Mouse (Mus musculus): Measurements from ENCODE around the gene Tmbim7.
"Not testable (repeated sequence)": the region's sequence is repeated elsewhere in the genome, so short reads cannot be mapped to it uniquely, and the experiment has no call there.

Gene Tmbim7

GRCm38 (mm10) chr5:3650881-3651280 is at the start of gene Tmbim7:
Tmbim7 (plus strand) TSS chr5:3651181.
- DNase-seq (ENCODE audit: low spot score): no peak

- no peak for DNase-seq (ENCODE audit: low spot score)
These were observed 43.9 kb upstream of the Tmbim7 start for GRCm38 (mm10) chr5:3607114-3607513.

- no peak for DNase-seq (ENCODE audit: low spot score)
These were observed 41.7 kb upstream of the Tmbim7 start for GRCm38 (mm10) chr5:3609241-3609640.

GRCm38 (mm10) chr5:3611835-3612234 is 39.1 kb upstream of the Tmbim7 start:
- DNase-seq (ENCODE audit: low spot score): not testable (repeated sequence)

GRCm38 (mm10) chr5:3620486-3620885 is 30.5 kb upstream of the Tmbim7 start:
- DNase-seq (ENCODE audit: low spot score): no peak

- no peak for DNase-seq (ENCODE audit: low spot score)
These were observed 20.9 kb upstream of the Tmbim7 start for GRCm38 (mm10) chr5:3630055-3630454.

GRCm38 (mm10) chr5:3631512-3632271 is 19.3 kb upstream of the Tmbim7 start:
- DNase-seq (ENCODE audit: low spot score): no peak

- DNase-seq (ENCODE audit: low spot score): no peak
These were observed 18.7 kb upstream of the Tmbim7 start for GRCm38 (mm10) chr5:3632285-3632684.

- DNase-seq (ENCODE audit: low spot score): no peak
These were observed 17.7 kb upstream of the Tmbim7 start for GRCm38 (mm10) chr5:3633315-3633714.

GRCm38 (mm10) chr5:3633951-3634350 is 17.0 kb upstream of the Tmbim7 start:
- DNase-seq (ENCODE audit: low spot score): no peak

GRCm38 (mm10) chr5:3635286-3635685 is 15.7 kb upstream of the Tmbim7 start:
- DNase-seq (ENCODE audit: low spot score): no peak

- DNase-seq (ENCODE audit: low spot score): no peak
These were observed 6.4 kb upstream of the Tmbim7 start for GRCm38 (mm10) chr5:3644621-3645020.

- no peak for DNase-seq (ENCODE audit: low spot score)
These were observed 5.7 kb upstream of the Tmbim7 start for GRCm38 (mm10) chr5:3645326-3645725.

- no peak for DNase-seq (ENCODE audit: low spot score)
These were observed 4.4 kb upstream of the Tmbim7 start for GRCm38 (mm10) chr5:3646539-3646938.

GRCm38 (mm10) chr5:3646991-3647707 is 3.8 kb upstream of the Tmbim7 start:
- DNase-seq (ENCODE audit: low spot score): peak; percentile 23

- DNase-seq (ENCODE audit: low spot score): peak; percentile 72
These were observed 3.3 kb upstream of the Tmbim7 start for GRCm38 (mm10) chr5:3647708-3648121.

- DNase-seq (ENCODE audit: low spot score): no peak
These were observed 2.7 kb upstream of the Tmbim7 start for GRCm38 (mm10) chr5:3648206-3648848.

GRCm38 (mm10) chr5:3648849-3649210 is 2.2 kb upstream of the Tmbim7 start:
- no peak for DNase-seq (ENCODE audit: low spot score)

- DNase-seq (ENCODE audit: low spot score): no peak
These were observed 640 bp downstream of the Tmbim7 start for GRCm38 (mm10) chr5:3651621-3652020.

GRCm38 (mm10) chr5:3652903-3653575 is 2.1 kb downstream of the Tmbim7 start:
- not testable (repeated sequence) for DNase-seq (ENCODE audit: low spot score)

- no peak for DNase-seq (ENCODE audit: low spot score)
These were observed 2.8 kb downstream of the Tmbim7 start for GRCm38 (mm10) chr5:3653801-3654200.

- no peak for DNase-seq (ENCODE audit: low spot score)
These were observed 6.1 kb downstream of the Tmbim7 start, which contains the start of gene Gatad1 for GRCm38 (mm10) chr5:3657085-3657484. Gatad1 (minus strand) TSS chr5:3657185.
